Mouse (Mus musculus) erythroblast, embryonic 14.5 days (primary cell): ENCODE measurements around the gene Cacna1c.

Experiments
- GATA1 ChIP-seq: IDR thresholded peaks from 2 replicates; pipeline ENCODE4 v1.6.1; 2012; ENCODE audit warnings: low read length, inconsistent platforms, mixed read lengths
- TAL1 ChIP-seq: IDR thresholded peaks from 3 replicates; pipeline ENCODE4 v1.6.1; 2012; ENCODE audit warnings: low read length, inconsistent platforms, mixed read lengths

DNA sequence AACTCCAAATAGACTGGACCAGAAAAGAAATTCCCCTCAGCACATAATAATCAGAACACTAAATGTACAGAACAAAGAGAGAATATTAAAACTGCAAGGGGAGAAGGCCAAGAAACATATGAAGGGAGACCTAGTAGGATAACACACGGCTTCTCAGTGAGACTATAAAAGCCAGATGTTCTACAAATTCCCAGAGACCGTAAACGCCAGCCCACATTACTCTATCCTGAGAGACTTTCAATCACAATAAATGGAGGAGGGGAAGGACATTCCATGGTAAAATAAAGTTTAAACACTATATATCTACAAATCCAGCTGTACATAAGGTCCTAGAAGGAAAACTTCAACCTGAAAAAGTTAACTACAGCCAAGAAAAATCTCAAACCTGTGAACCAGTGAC, 185.3 kb downstream of the Cacna1c start:
- TF ChIP-seq TAL1 (no peak), GATA1 (no peak)
